In the genomic region with DNA sequence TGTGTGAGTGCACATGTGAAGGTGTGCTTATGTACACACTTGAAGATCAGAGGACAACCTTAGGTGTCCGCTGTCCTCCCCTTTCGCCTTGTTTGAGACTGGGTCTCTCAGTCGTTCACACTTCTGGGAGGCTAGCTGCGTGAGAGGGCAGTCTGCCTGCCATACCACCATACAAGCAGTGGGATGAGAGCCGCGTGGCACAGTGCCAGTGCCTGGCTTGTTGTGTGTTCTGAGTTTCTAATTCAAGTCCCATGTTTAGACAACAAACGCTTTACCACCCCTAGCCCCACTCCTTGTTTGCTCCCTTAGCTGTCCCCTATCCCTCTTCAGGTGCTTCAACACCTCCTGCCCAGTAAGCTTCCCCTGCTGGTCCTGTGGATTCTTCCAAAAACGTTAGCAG, we compare ENCODE assay signal across 12 mouse cellular contexts. TPM values are rescaled to one million over a fixed set of nuclear protein-coding genes. Genes with fewer than 3 reads are reported as not detected.
"Had no signal": no experiment of that assay in that cellular context is flagged by ENCODE, and none has a peak within 500 bp of the region (broad histone marks: within the 10 kb centered on the region; RNA-seq: fewer than 3 reads in every experiment).

No protein-coding gene starts in this region.

- DNase-seq: kidney, adult 18-20 months; kidney, postnatal 10 days; layer of hippocampus, postnatal 36 days; liver, postnatal 0 days; lung, embryonic 14.5 days; midbrain, embryonic 14.5 days; right cerebral cortex, adult 18-20 months; right cerebral cortex, postnatal 14 days; right cerebral cortex, postnatal 4 days; thymus, adult 18-20 months; thymus, postnatal 36 days had no signal

RNA-seq across cellular contexts. Expression of a gene that starts 11.1 kb away (rescaled TPM):
- polyA plus RNA-seq: liver, postnatal 0 days; macrophage had no signal
